8 mouse cellular contexts compared by ENCODE assay signal in genomic region chr17:8613882-8614551, GRCm38 (mm10). TPM values are rescaled to one million over a fixed set of nuclear protein-coding genes. Genes with fewer than 3 reads are reported as not detected.
DNase-seq lines count a peak whose midpoint lies in the region; ATAC-seq and TF ChIP-seq lines count a peak whose summit lies in the region.

No protein-coding gene starts in this region.

- 34% methylated on average over 7 of the region's 7 CpGs for WGBS in intestine, embryonic 14.5 days
- 34% methylated on average over 7 of the region's 7 CpGs for WGBS in intestine, embryonic 16.5 days
- 35% methylated on average over 7 of the region's 7 CpGs for WGBS in cerebellum, adult 2 months
- 35% methylated on average over 7 of the region's 7 CpGs for WGBS in hindbrain, embryonic 16.5 days
- 30% methylated on average over 7 of the region's 7 CpGs for WGBS in midbrain, postnatal 0 days
- 27% methylated on average over 7 of the region's 7 CpGs for WGBS in stomach, postnatal 0 days

- intact Hi-C loops in left cerebral cortex, postnatal 14 days (cut with DNase I) = loop anchor here (2.0 to 5.0 kb wide), 2 partner anchors 188 to 323 kb away; no protein-coding TSS in a partner anchor

- TF ChIP-seq CTCF in cerebellum, adult 2 months (IDR thresholded peaks at IDR 0.05; ENCODE audit: borderline replicate concordance, insufficient read depth, low read depth, low read length) = peak; percentile 69
- TF ChIP-seq CTCF in midbrain, postnatal 0 days (IDR thresholded peaks at IDR 0.05) = peak; percentile 96
- peak; percentile 94 for TF ChIP-seq CTCF in stomach, postnatal 0 days (IDR thresholded peaks at IDR 0.05; ENCODE audit: low read depth)

- no peak overlapping the region for H3K4me2 ChIP-seq in intestine, embryonic 14.5 days (ENCODE audit: low read length)
- H3K4me2 ChIP-seq in intestine, embryonic 16.5 days (ENCODE audit: low read depth, low read length) = no peak overlapping the region
- H3K4me2 ChIP-seq in hindbrain, embryonic 16.5 days (ENCODE audit: low read length) = no peak overlapping the region
- H3K4me2 ChIP-seq in midbrain, postnatal 0 days (ENCODE audit: low read depth, low read length, poor library complexity, severe bottlenecking) = no peak overlapping the region
- no peak overlapping the region for H3K4me2 ChIP-seq in stomach, postnatal 0 days (replicated peaks; ENCODE audit: low read depth)

- H3K9me3 ChIP-seq in intestine, embryonic 14.5 days (ENCODE audit: control insufficient read depth, low read length) = no peaks in the 10 kb centered on the region
- H3K9me3 ChIP-seq in intestine, embryonic 16.5 days (ENCODE audit: control insufficient read depth, low read length) = no peaks in the 10 kb centered on the region
- H3K9me3 ChIP-seq in hindbrain, embryonic 16.5 days (ENCODE audit: control insufficient read depth, low read length) = no peaks in the 10 kb centered on the region
- H3K9me3 ChIP-seq in midbrain, postnatal 0 days (ENCODE audit: low read length) = no peaks in the 10 kb centered on the region
- no peaks in the 10 kb centered on the region for H3K9me3 ChIP-seq in stomach, postnatal 0 days (ENCODE audit: control insufficient read depth, low read length)

- no peaks in the 10 kb centered on the region for H3K27me3 ChIP-seq in intestine, embryonic 14.5 days (replicated peaks; ENCODE audit: control insufficient read depth, insufficient read depth, low read length)
- H3K27me3 ChIP-seq in intestine, embryonic 16.5 days (replicated peaks; ENCODE audit: control insufficient read depth, insufficient read depth, low read length) = no peaks in the 10 kb centered on the region
- H3K27me3 ChIP-seq in cerebellum, adult 2 months (ENCODE audit: control insufficient read depth, insufficient read depth, low read length) = no peaks in the 10 kb centered on the region
- no peaks in the 10 kb centered on the region for H3K27me3 ChIP-seq in hindbrain, embryonic 16.5 days (replicated peaks; ENCODE audit: control insufficient read depth, insufficient read depth, low read length)
- no peaks in the 10 kb centered on the region for H3K27me3 ChIP-seq in midbrain, postnatal 0 days (ENCODE audit: insufficient read depth, low read length)
- no peaks in the 10 kb centered on the region for H3K27me3 ChIP-seq in stomach, postnatal 0 days (ENCODE audit: control insufficient read depth, insufficient read depth, low read length)

- H3K4me1 ChIP-seq in intestine, embryonic 14.5 days (replicated peaks; ENCODE audit: control insufficient read depth, insufficient read depth, low read length) = no peaks in the 10 kb centered on the region
- H3K4me1 ChIP-seq in intestine, embryonic 16.5 days (ENCODE audit: control insufficient read depth, insufficient read depth, low read length) = no peaks in the 10 kb centered on the region
- H3K4me1 ChIP-seq in cerebellum, adult 2 months (ENCODE audit: control insufficient read depth, insufficient read depth, low read length) = peaks cover 11% of the 10 kb centered on the region
- no peaks in the 10 kb centered on the region for H3K4me1 ChIP-seq in hindbrain, embryonic 16.5 days (ENCODE audit: control insufficient read depth, insufficient read depth, low read depth, low read length)
- no peaks in the 10 kb centered on the region for H3K4me1 ChIP-seq in midbrain, postnatal 0 days (ENCODE audit: insufficient read depth, low read length)
- H3K4me1 ChIP-seq in stomach, postnatal 0 days (replicated peaks; ENCODE audit: control insufficient read depth, insufficient read depth) = no peaks in the 10 kb centered on the region

- H3K9ac ChIP-seq in intestine, embryonic 14.5 days (ENCODE audit: low read length) = no peak overlapping the region
- no peak overlapping the region for H3K9ac ChIP-seq in intestine, embryonic 16.5 days (ENCODE audit: low read depth, low read length)
- H3K9ac ChIP-seq in hindbrain, embryonic 16.5 days (ENCODE audit: low read depth, low read length) = no peak overlapping the region
- H3K9ac ChIP-seq in midbrain, postnatal 0 days (replicated peaks; ENCODE audit: low read length, poor library complexity, severe bottlenecking) = no peak overlapping the region
- no peak overlapping the region for H3K9ac ChIP-seq in stomach, postnatal 0 days (ENCODE audit: low read length)

- TF ChIP-seq POLR2A in cerebellum, adult 2 months (IDR thresholded peaks at IDR 0.05; ENCODE audit: borderline replicate concordance, insufficient read depth, low read length) = no peak

- H3K4me3 ChIP-seq in intestine, embryonic 14.5 days (ENCODE audit: low read depth, low read length) = no peak overlapping the region
- no peak overlapping the region for H3K4me3 ChIP-seq in intestine, embryonic 16.5 days (ENCODE audit: low read length)
- H3K4me3 ChIP-seq in cerebellum, adult 2 months (replicated peaks; ENCODE audit: insufficient read depth, low read depth, low read length) = no peak overlapping the region
- no peak overlapping the region for H3K4me3 ChIP-seq in hindbrain, embryonic 16.5 days (ENCODE audit: low read length)
- H3K4me3 ChIP-seq in midbrain, postnatal 0 days (ENCODE audit: low read depth, low read length) = no peak overlapping the region
- H3K4me3 ChIP-seq in stomach, postnatal 0 days (ENCODE audit: low read depth, low read length) = no peak overlapping the region

- no peaks in the 10 kb centered on the region for H3K36me3 ChIP-seq in intestine, embryonic 14.5 days (ENCODE audit: control insufficient read depth, insufficient read depth, low read length)
- no peaks in the 10 kb centered on the region for H3K36me3 ChIP-seq in intestine, embryonic 16.5 days (ENCODE audit: control insufficient read depth, insufficient read depth, low read length)
- H3K36me3 ChIP-seq in hindbrain, embryonic 16.5 days (ENCODE audit: control insufficient read depth, insufficient read depth, low read length) = no peaks in the 10 kb centered on the region
- no peaks in the 10 kb centered on the region for H3K36me3 ChIP-seq in midbrain, postnatal 0 days (ENCODE audit: insufficient read depth, low read length)
- H3K36me3 ChIP-seq in stomach, postnatal 0 days (ENCODE audit: control insufficient read depth, insufficient read depth, low read length) = no peaks in the 10 kb centered on the region

- DNase-seq in intestine, embryonic 14.5 days (ENCODE audit: low spot score) = peak; percentile 93
- peak; percentile 77 to 90 for DNase-seq in cerebellum, adult 2 months
- DNase-seq in forelimb bud, embryonic 11.5 days (ENCODE audit: low read depth, low spot score) = peak; percentile 84
- peak; percentile 92 to 95 for DNase-seq in left cerebral cortex, postnatal 14 days (ENCODE audit: low spot score in 2 of 2)
- DNase-seq in midbrain, postnatal 0 days (ENCODE audit: low spot score) = peak; percentile 89
- DNase-seq in stomach, postnatal 0 days (ENCODE audit: low spot score) = peak; percentile 74

- TF ChIP-seq EP300 in stomach, postnatal 0 days (optimal IDR thresholded peaks at IDR 0.05) = no peak

- ATAC-seq in intestine, embryonic 14.5 days (replicated peaks; ENCODE audit: low FRiP score, low TSS enrichment, low read depth) = no peak
- ATAC-seq in intestine, embryonic 16.5 days = no peak
- peak; percentile 50; the same call in 1 of the 2 replicates for ATAC-seq in hindbrain, embryonic 16.5 days
- ATAC-seq in midbrain, postnatal 0 days (ENCODE audit: low FRiP score) = no peak
- ATAC-seq in stomach, postnatal 0 days (ENCODE audit: low FRiP score, low TSS enrichment) = no peak

- no peak overlapping the region for H3K27ac ChIP-seq in intestine, embryonic 14.5 days (ENCODE audit: low read depth)
- H3K27ac ChIP-seq in intestine, embryonic 16.5 days (ENCODE audit: low read length) = no peak overlapping the region
- H3K27ac ChIP-seq in cerebellum, adult 2 months (ENCODE audit: insufficient read depth, low read length) = no peak overlapping the region
- H3K27ac ChIP-seq in hindbrain, embryonic 16.5 days (ENCODE audit: low read depth, low read length) = no peak overlapping the region
- H3K27ac ChIP-seq in midbrain, postnatal 0 days (ENCODE audit: low read depth, low read length) = no peak overlapping the region
- H3K27ac ChIP-seq in stomach, postnatal 0 days (replicated peaks) = no peak overlapping the region

RNA-seq across cellular contexts. Expression of gene Gm17087, which starts 47.3 kb away (rescaled TPM):
- polyA plus RNA-seq in intestine, embryonic 14.5 days (2014; fragmentation: Nextera tagmentation; extraction: Ambion mirVana) = not detected in 2 replicates
- polyA plus RNA-seq in intestine, embryonic 16.5 days (2015; fragmentation: Nextera tagmentation; extraction: Ambion mirVana) = not detected in 2 replicates
- not detected in 2 replicates for polyA plus RNA-seq in cerebellum, adult 2 months (2012; rRNA removed)
- polyA plus RNA-seq in hindbrain, embryonic 16.5 days (2015; fragmentation: Nextera tagmentation; extraction: Ambion mirVana) = 0.14 TPM in 1 of 2 replicates, not detected in the other
- not detected for total RNA-seq in left cerebral cortex, postnatal 14 days (2021)
- total RNA-seq in midbrain, postnatal 0 days (2014; rRNA removed) = not detected in 2 replicates
- not detected in 2 replicates for polyA plus RNA-seq in midbrain, postnatal 0 days (2015; fragmentation: Nextera tagmentation; extraction: Ambion mirVana)
- not detected in 2 replicates for polyA plus RNA-seq in stomach, postnatal 0 days (2015; fragmentation: Nextera tagmentation; extraction: Ambion mirVana)
